Mouse (Mus musculus) lung, postnatal 14 days (tissue): ENCODE results near the gene Abca5.
"Not testable (repeated sequence)": the region's sequence is repeated elsewhere in the genome, so short reads cannot be mapped to it uniquely, and the experiment has no call there.

Experiments
- DNase-seq: peaks from one replicate; pipeline ENCODE4 v3.0.0; 2021

The Abca5 gene

DNA sequence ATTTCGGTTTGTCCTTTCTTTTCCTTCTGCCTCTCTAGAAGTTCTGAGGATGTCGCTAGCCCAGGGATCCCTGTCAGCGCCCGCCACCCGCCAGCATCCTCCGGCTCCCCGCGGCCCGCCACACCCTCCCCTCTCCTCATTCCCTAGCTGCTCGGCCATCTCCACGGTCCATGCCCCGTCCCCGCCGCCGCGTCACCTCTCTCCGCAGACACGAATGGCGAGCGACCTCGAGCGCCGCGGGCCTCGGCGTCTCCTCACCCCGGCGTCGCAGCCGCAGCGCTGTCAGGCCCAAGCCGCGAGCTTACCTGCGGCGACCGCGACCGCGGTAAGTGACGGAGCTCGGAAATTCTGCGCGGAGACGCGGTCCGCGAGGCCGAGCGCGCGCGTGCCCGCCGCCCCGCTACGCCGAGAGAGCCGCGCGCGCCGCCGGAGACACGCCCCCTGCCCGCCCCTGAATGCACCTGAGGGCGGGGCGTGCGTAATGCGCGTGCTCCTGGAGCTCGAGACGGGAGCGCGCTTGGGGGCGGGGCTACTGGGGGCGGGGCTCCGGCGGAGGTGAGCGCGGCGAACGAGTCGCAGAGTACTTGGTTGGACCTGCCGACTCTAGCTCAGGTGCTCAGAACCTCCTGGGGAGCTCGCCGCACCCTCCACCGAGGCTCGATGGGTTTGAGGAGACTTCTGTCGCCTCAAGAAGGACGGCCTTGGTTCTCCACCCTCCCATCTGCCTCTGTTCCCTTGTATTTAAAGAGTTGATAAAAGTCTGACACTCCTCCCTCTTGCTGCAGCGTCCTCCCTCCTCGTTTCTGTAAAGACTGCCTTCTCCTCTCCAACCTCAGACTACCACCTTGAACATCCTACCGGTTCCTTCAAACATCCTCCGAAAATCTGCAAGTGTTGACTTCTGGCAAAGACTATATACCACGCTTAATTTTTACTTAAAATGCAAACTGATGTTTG, at the start of gene Abca5:
Gene Abca5, minus strand, starts transcription at position 428 of the 957 bp plus-strand sequence.
- peak; percentile 89 for DNase-seq

DNA sequence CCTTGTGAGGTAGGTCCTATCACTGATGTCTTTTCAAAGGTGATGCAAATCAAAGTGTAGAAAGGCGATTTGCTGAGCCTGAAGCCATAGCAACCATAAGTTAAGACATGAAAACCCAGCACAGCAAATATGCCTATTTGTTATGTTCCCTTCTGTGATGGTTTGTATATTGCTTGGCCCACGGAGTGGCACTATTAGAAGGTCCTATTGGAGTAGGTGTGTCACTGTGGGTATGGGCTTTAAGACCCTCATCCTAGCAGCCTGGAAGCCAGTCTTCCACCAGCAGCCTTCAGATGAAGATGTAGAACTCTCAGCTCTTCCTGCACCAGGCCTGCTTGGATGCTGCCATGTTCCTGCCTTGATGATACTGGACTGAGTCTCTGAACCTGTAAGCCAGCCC, 48.0 kb upstream of the Abca5 start:
- DNase-seq: no peak

DNA sequence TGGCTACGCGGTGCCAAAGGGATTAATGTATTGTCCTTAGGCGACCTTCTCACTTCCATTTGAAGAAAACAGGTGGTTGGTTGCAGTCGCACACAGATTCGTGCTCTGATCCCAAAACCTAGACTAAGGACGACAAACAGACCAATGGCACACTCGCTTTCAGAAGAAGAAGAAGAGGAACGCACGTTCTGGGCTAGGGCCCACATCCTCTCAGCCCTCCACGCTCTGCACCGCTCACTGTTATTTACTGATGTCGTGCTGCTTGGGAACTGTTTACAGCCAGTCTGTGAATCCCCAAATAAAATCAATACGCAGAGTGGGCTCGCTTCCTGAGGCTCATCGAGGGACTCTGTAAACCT, 42.8 kb upstream of the Abca5 start:
- no peak for DNase-seq

DNA sequence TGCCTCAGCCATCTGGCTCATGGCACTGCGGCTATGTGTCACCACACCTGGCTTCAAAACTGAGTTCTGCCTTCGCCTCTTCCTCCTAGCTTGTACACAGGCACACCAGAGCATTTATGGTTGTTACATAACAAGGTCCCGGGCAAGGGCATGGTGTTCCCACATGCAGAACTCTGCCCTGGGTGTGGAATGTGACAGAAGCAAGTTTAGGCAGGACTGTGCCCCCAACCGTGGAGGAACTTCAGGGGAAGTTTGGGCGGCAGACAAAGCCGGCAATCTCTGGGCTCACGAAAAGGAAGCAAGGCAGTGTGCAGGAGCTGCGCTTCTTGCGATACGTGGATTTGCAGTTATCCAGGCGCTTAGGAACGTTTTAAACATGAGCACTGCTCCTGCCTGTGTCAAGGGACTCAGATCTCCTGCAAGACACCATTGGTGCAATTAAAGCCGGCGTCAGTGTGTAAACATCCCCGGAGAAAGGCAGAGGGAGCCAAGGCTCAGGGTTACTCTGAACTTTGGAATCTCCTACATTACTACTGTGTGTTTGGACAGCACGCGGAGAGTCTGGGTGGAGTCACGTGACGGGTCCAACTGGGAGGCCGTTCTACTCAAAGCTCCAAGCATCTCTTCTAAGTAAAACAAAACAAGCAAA, 42.3 kb upstream of the Abca5 start:
- peak; percentile 64 for DNase-seq

DNA sequence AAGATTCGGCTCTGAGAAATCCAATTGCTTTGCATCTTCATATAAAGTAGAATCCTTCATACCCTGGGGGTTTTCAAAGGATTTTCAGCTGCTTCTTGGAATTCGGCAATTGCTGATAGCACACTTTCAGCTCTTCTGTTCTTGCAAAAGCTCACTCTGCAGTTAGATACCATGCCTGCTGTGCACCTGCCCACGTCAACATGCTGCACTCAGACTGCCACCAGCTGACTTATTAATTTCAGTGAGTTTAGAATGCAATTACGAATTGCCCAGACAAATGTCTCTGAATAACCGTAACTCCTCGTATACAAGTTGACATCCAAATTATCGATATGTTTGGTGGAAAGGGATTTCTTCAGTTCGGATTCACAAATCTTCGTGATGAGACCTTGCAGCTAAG, 36.5 kb upstream of the Abca5 start:
- DNase-seq: no peak

DNA sequence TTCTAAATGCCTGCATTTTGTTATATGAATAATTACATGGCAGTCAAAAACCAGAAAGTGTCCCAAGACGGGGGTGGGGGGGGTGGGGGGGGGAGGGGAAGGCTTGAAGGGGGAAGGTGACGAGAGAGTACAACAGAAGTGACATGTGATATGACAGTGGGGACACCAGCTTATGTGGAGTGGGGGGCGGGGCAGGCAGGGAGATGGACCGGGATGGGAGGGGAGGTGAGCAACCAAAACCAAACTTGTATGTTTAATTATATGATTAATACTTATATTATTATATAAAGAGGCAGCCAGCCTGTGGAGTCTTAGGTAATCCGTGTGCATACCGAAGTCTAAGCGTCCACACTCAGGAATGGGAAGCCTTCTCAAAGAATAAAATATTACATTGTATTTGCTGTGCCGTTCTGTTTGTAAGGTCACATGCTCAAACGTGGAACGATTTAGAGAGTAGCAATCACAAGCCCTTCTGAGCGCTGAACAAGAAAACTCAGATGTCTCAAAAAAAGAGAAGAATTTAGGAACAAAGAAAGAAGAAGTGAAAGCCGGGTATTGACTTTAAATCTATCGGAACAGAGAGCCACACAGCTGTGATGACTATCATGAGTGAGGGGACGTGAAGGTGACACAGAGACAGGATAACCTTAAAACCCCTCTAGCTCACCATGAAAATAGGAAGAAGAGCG, 34.9 kb upstream of the Abca5 start:
- DNase-seq: no peak

DNA sequence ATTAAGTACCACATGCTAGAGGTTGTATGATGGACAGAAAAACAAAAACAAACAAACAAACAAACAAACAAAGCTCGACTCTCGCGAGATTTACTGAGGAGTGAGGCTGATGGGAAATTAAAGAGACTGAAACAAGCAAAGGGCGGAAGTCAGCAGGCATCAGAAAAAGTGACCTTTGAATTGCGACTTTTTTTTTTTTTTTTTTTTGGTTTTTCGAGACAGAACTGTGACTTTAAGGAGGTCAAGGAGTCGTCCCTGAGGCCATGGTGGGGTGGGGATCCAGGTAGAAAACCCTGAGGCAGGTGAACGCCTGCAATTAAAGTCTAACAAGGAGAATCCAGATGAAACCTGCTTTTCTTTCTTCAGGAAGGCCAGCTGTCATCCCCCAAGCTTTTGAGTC, 34.3 kb upstream of the Abca5 start:
- no peak for DNase-seq

DNA sequence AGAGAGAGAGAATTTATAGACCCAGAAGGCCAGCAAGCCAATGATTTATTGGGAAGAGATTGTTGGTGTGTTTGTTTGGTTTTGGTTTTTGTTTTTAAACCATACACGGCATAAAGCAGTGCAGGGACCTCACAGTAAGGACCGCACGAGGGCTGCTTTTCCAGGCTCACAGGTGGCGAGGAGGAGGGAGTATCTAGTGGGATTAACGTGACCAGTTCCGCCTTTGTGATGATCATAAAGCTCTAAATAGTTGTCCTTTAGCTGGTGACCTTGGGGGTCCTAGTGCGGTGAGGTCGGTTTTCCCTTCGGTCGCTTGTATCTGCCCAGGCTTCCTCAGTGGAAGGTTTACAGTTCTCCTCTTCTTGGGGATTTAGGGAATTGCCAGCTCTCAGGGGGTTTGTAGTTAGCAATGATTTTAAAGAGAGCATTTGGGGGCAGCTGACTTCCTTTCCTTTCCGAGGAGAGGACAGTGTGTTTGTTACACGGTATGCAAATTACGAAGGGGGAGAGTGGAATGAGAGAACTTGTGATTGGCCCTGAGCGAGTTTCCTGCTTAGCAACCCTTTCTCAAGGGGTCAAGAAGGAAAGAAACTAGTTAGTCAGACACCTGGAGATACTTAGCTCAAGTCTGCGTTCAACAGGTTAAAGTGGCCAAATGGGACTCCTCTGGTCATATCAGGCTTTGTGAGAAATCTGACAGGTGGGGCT, 31.9 kb upstream of the Abca5 start:
- DNase-seq: no peak

DNA sequence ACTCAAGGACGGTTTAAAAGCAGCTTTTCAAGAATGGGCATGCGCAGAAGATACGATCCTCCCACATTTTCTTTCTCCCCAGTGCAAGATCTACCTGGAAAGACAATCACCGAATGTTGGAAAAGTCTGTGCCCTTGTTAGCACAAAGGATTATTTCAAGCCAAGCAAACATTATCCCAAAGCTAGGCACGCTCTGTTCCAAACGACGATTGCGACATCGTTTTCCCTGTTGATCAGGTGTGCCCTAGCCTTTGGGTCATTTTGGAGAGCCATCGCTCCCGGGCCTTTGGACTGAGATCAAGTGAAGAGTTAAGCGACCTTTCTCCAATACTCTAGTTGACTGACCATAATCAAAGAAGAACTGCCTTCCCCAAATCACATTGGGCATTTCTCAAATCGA, 30.1 kb upstream of the Abca5 start:
- DNase-seq: no peak

DNA sequence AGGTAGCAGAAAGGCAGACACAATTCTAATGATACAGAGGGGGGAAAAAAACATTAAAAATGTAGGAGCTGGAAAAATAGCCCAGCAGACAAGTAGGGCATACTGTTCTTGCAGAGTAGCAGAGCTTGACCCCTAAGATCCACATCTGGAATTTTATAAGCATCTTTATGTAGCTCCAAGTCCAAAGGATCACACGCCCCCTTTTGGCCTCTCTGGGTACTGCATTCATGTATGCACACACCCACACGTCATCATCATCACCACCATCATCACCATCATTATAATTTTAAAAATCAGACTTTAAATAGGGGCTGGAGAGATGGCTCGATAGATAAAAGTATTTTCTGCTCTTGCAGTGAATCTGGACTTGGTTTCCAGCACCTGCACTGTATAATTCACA, 29.4 kb upstream of the Abca5 start:
- no peak for DNase-seq

DNA sequence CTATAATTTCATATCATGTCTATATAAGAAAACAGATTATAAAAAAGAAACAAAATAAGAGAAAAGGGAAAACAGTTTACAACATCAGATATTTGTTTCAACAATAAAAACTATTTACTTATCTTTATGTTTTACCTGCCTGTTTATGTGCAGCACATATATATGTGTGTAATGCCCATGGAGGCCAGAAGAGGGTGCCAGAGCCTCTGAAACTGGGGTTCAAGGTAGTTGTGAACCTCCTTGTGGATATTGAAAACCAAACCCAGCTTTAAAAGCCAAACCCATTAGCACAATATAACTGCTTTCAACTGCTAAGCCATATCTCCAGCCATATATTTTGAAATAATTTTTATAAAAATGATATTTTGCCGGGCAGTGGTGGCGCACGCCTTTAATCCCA, 27.5 kb upstream of the Abca5 start:
- DNase-seq: peak; percentile 69

DNA sequence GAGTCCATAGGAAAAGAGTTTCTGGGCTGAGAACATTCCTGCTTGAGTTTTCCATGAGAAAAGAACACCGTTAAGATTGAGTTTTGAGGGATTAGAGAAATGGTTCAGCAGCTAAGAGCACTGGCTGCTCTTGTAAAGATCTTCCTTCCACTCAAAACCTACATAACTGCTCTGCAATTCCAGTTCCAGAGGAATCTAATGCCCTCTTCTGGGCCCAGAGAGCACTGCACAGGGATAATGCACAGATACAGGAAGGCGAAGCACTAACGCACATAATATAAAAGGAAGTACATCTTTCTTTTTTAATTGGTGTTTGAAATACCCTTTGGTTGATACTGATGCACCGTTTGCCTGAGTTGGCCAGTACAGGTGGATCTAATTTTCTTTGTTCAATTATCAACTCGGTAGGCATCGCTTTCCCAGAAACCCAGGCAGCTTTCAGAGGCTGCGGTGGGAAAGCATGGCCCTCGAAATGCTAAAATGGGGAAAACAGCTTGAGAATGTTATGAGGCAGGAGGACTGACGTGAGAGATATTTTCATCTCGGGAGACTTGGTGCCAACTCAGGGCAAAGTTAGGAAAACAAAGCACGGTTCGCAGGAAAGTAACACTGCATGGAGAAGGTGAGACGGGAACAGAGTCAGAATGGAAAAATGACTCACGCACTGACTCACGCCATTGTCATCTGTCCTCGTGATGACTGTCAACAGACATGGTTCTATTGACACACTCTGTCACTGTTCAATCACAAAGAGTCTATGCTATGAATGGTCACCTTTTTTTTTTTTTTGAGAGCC, 20.4 kb upstream of the Abca5 start:
- DNase-seq: peak; percentile 61

DNA sequence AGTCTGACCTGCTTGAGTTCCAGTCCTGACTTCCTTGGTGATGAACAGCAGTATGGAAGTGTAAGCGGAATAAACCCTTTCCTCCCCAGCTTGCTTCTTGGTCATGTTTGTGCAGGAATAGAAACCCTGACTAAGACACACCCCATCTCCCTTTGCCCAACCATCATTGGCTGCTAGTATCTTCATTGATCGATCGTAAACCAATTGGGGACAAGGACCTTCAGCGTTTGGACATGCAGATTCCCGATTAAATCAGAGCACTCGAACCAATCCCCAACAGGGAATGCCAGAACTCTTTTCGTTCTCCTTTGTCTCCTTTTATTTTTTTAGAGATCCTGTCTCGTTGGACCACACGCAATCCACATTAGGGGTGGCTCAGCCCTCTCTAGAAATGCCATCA, 17.6 kb upstream of the Abca5 start:
- DNase-seq: not testable (repeated sequence)

DNA sequence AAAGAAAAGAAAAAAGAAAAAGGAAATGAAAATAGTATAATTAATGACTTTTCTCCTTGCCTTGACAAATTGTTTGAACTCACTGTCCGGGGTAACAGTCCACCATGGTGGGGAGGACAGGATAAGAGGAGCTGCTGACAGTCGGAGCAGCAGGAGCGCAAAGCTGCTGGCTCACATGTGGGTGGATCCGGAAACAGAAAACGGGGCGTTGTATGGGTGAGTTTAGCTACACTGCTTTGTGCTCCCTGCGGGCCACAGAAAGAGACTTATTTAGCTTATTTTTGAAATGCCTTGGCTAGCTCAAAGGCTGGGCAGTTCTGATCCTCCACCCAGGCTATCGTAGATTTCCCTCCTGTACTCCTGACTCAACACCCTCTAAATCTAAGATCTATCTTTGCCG, 16.7 kb upstream of the Abca5 start:
- DNase-seq: no peak

DNA sequence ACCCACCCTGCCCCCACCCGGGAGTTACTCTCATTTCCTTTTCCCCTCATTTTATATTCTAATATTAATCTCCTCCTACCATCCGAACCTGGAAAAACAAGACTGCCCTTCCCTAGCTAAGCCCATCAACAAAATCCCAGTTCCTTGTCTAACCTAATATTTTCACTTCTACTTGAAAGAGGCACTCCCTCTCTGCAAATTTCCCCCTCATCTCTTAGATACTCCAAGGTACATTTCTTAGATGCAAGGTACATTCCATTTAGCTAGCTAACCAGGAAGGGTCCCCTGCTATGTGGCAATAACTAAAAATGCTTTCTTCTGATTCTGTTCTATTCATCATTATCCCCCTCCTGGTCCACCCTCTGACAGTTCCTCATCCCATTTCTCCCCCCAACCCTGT, 10.7 kb upstream of the Abca5 start:
- no peak for DNase-seq

DNA sequence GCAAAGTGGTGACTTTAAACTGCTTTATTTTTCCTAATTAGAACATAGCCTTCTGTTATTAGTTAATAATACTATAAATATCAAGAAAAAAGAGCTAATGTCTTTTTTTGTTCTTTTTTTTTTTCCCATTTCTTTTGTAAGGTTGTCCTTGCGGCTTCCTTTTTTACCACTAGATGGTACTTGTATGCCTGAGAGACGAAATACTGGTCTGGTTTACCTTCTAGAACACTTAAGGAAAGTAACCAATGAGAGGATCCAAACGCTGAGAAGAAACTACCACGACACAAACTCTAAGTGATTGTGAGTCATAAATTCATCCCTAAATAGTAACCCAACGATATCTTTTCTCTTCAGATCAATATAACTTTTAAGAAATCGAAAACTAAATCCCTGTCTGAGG, 10.3 kb upstream of the Abca5 start:
- no peak for DNase-seq

DNA sequence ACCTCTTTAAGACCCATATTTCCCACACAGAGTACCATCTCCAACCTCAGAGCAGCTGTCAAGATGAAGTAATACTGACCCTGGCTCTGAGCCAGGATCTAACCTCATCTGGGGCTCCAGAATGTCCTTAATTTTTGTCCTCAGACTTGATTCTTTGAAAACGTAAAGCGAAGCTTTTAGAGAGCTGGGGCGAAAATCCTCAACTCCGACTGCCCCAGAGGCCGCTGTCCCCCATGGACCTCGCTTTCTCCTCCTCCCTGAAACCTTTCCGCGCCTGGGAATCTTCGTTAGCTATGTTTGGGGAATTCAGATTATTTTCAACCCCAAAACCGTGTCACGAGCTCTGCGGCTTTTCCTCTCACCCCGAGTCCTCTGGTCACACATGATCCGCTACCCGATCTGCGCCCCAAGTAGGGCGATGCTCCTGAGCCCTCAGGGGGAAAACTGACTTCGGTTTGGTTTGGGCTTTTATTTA, 665 bp downstream of the Abca5 start:
- DNase-seq: peak; percentile 35

DNA sequence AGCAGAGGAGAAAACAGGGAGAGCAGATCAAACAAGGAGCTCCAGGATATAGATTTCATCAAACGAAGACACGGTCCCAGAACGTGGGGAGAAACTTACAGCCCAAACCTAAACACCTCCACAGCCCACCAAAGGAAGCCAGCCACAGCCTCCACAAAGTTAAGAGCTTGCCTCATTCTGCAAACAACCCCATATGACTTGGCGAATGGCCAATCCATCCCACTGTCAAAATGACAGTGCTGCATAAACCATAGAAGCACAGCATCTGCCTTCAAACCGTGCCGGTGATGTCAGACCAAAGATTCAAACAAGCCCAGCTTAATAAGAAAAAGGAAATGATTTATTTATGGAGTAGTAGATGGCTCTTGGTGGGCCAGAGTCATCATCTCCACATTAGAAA, 7.4 kb downstream of the Abca5 start:
- DNase-seq: no peak

DNA sequence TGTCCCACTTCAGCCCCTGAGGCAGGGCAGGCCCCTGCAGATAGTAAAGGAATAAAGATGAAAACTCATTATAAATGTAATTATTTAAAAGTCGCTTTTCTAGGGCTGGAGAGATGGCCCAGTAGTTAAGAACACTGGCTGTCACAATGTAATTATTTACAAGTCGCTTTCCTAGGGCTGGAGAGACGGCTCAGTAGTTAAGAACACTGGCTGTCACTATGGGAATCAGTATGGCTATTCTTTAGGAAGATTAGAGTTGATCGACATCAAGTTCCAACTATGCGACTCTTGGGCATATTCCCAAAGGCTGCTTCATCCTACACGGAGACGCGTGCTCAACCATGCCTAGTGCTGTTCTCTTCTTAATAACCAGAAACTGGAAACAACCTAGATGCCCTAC, 15.2 kb downstream of the Abca5 start:
- DNase-seq: no peak

DNA sequence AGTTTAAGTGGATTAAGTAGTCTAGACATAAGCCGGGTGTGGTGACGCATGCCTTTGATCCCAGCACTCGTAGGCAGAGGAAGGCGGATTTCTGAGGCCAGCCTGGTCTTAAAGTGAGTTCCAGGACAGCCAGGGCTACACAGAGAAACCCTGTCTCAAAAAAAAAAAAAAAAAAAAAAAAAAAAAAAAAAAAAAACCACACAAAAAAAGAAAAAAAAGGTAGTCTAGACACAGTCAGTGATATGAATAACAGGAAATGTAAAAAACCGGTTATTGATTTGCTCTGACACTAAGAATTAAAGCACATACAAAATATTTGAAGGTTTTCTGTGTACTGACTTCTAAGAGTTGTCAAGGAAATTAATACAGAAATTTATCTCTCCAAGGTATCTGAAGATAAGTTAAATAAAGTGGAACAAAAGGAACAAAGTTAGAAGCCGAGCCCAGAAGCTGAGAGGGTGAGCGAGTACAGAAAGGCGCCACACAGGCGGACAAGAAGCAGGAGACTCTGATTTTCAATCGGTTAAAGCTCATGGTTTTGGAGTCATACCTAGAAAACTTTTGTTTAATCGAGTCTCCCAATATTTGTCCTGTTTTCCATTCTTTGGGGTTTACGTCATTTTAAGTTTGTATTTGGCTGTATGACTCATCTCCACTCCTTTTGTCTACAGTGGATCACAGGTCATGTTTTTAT, 30.9 kb downstream of the Abca5 start:
- no peak for DNase-seq

DNA sequence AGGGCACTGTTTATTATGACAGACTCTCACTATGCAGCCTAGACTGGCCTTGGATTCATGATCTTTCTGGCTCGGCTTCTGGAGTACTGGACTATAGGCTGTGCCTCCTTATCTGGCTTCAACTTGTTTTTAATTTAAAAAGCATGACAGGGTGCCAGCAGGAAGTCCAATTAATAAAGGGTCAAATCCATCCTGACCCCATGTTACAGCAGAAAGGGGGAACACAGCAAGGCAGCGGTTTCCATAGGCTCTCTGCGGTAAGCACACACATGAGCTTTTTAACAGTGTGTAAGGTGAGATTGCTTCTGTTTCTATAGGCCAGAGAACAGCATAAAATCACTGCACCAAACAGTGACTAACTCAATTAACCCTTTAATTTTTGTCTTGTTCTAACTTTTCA, 34.1 kb downstream of the Abca5 start:
- no peak for DNase-seq
